Mouse (Mus musculus): ENCODE data around the gene Sgo2a. TPM values are rescaled to one million over a fixed set of nuclear protein-coding genes. Genes with fewer than 3 reads are reported as not detected.

The Sgo2a gene
- 3.4 and 4.4 TPM in 2 replicates for polyA plus RNA-seq (2015; fragmentation: Nextera tagmentation; extraction: Ambion mirVana)

DNA sequence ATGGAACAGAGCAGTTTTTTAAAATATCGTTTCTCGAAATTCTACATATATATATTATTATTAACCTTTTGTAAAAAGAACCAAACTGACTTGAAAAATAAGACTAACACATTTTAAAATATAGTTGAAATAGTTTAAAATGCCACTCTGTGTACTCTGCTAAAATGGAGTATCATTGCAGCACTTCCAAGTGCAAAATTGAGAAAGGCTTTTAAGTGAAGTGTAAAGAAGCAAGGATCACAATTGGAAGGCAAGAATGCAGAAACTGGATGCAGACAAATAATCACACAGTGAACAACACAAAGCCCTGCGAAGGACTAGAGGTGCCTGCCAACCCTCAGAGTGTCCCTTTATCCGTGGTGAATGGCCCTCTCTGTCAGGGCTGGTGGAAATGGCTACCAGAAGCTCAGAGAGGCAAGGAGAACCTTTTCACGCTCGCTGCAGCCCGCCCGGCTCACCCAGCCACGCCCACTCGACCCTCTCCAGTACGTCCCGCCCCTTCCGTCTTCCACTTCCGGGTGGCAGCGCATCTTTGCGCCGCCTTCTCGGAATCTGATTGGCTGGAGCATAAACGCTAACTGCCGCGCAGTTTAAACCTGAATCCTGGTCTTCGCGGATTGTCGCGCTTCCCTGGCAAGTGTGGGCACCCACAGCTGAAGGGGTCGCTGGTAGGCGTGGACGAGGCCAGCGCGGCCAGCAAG, at the start of gene Sgo2a:
Sgo2a (plus strand) TSS at position 540 of the 701 bp plus-strand sequence.

DNA sequence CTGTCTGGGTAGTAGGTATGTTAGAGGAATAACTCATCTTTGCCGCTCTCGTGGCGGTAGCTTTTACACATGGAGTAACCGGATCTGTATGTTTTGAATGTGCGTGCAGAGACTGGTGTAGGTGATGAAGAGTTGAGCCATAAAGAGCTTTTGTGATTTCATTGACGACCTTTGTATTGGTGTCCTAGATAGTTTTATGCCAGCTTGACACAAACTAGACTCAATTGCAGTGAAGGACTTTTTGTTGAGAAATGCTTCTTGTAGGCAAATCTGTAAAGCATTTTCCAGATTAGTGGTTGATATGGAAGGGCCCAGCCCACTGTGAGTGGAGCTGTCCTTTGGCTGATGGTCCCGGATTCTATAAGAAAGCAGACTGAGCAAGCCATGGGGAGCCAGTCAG, 23.1 kb downstream of the Sgo2a start, which contains the start of gene Kctd18:
Kctd18 (minus strand) TSS at position 101 of the 400 bp plus-strand sequence.

DNA sequence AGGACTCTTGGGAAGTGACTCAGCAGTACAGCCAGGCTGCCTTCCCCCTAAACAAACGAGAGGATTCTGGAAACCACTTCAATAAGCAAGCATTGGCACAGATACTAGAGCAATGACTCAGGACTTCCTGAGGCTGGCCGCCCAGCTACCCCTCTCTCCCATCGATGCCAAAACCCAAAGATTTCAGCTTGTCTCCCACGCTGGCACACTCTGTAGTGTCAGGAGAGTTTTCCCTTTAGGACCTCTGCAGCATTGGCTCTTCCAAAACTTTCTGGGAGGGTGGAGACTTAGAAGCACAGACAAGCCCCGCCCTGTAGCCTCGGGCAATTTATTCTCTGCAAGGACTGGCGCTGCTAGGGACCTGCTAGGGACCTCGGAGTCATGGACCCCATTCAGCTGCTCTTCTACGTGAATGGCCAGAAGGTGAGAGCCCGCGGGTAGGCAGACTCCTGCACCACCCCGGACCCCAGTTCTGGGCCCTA, 33.9 kb downstream of the Sgo2a start, which contains the start of gene Aox1:
Aox1 (plus strand) TSS at position 296 of the 482 bp plus-strand sequence.

Other genes with a start within 250 kb of the Sgo2a start
- 36.2 and 55.4 TPM in 2 replicates for gene Spats2l, start 221.8 kb upstream of the Sgo2a start, polyA plus RNA-seq (2015; fragmentation: Nextera tagmentation; extraction: Ambion mirVana)
- gene Kctd18, start 23.0 kb downstream of the Sgo2a start, polyA plus RNA-seq (2015; fragmentation: Nextera tagmentation; extraction: Ambion mirVana), result 12.5 and 14.4 TPM in 2 replicates
- 1.4 and 4.2 TPM in 2 replicates for gene Aox1, start 34.0 kb downstream of the Sgo2a start, polyA plus RNA-seq (2015; fragmentation: Nextera tagmentation; extraction: Ambion mirVana)
- gene Aox3, start 117.2 kb downstream of the Sgo2a start, polyA plus RNA-seq (2015; fragmentation: Nextera tagmentation; extraction: Ambion mirVana), result 6.8 and 10.2 TPM in 2 replicates
- gene Aox4, start 214.4 kb downstream of the Sgo2a start, polyA plus RNA-seq (2015; fragmentation: Nextera tagmentation; extraction: Ambion mirVana), result 0.11 and 0.13 TPM in 2 replicates

Data from adrenal gland, postnatal 0 days (tissue).